Mouse (Mus musculus) testis, adult 2 months (tissue): Measurements from ENCODE around the gene Cltb. TPM values are rescaled to one million over a fixed set of nuclear protein-coding genes. Genes with fewer than 3 reads are reported as not detected.

ENCODE experiments used
- H3K27ac ChIP-seq: fragments of 200-500 bp; 2 replicates; pipeline ENCODE4 v1.5.1; 2012; ENCODE audit warnings: low read depth, low read length; ENCODE audit not compliant: control insufficient read depth, insufficient read depth
- H3K27me3 ChIP-seq: fragments of 200-500 bp; 2 replicates; pipeline ENCODE4 v1.6.1; 2012; ENCODE audit warnings: mild to moderate bottlenecking, low read length, moderate library complexity; ENCODE audit not compliant: control insufficient read depth, insufficient read depth
- H3K36me3 ChIP-seq: fragments of 200-500 bp; 2 replicates; pipeline ENCODE4 v1.6.1; 2012; ENCODE audit warnings: mild to moderate bottlenecking, low read length; ENCODE audit not compliant: control insufficient read depth, insufficient read depth
- H3K4me1 ChIP-seq: fragments of 200-500 bp; 2 replicates; pipeline ENCODE4 v1.6.1; 2012; ENCODE audit warnings: low read length; ENCODE audit not compliant: control insufficient read depth, insufficient read depth
- H3K4me3 ChIP-seq: fragments of 200-500 bp; 2 replicates; pipeline ENCODE4 v1.5.1; 2012; ENCODE audit warnings: low read depth, mild to moderate bottlenecking, low read length, moderate library complexity, mixed read lengths; ENCODE audit not compliant: control insufficient read depth
- CTCF ChIP-seq: fragments of 200-500 bp; IDR thresholded peaks from 2 replicates; pipeline ENCODE4 v1.5.1; 2012; ENCODE audit warnings: low read depth, mild to moderate bottlenecking, inconsistent platforms, low read length, moderate library complexity; ENCODE audit not compliant: control insufficient read depth, insufficient read depth, insufficient replicate concordance
- POLR2A ChIP-seq: fragments of 200-500 bp; IDR thresholded peaks from 2 replicates; pipeline ENCODE4 v1.6.1; 2012; ENCODE audit warnings: low read depth, mild to moderate bottlenecking, inconsistent platforms, low read length, moderate library complexity; ENCODE audit not compliant: control insufficient read depth
- polyA plus RNA-seq: library from polyadenylated mRNA; depleted of rRNA; stranded (reverse); fragments of >200 nt; gene quantifications from 2 replicates; pipeline ENCODE4 v1.2.3, GENCODE M21; 2012

Gene Cltb
- polyA plus RNA-seq, 1 experiment = 12.7 TPM

- TF ChIP-seq CTCF (no peak), POLR2A (no peak)
- no peaks in the 10 kb centered on the region for H3K27me3 ChIP-seq
- H3K27ac ChIP-seq = no peak overlapping the region
- no peak overlapping the region for H3K4me3 ChIP-seq
- peaks cover 13% of the 10 kb centered on the region for H3K4me1 ChIP-seq
- H3K36me3 ChIP-seq = no peaks in the 10 kb centered on the region
These were observed 3.9 kb downstream of the Cltb start for GRCm38 (mm10) chr13:54607204-54607603.

GRCm38 (mm10) chr13:54605426-54605825 lies 5.7 kb downstream of the Cltb start:
- no peak overlapping the region for H3K4me3 ChIP-seq
- H3K27ac ChIP-seq = no peak overlapping the region
- no peak for TF ChIP-seq CTCF
- no peaks in the 10 kb centered on the region for H3K27me3 ChIP-seq
- peaks cover 6% of the 10 kb centered on the region for H3K4me1 ChIP-seq
- no peaks in the 10 kb centered on the region for H3K36me3 ChIP-seq

GRCm38 (mm10) chr13:54604221-54604620 lies 6.9 kb downstream of the Cltb start:
- Histone ChIP-seq H3K4me1 (peaks cover 6% of the 10 kb centered on the region), H3K4me3 (no peak overlapping the region), H3K27ac (no peak overlapping the region), H3K27me3 (no peaks in the 10 kb centered on the region), H3K36me3 (no peaks in the 10 kb centered on the region)
- TF ChIP-seq CTCF (no peak), POLR2A (no peak)

GRCm38 (mm10) chr13:54603501-54603900 lies 7.6 kb downstream of the Cltb start:
- H3K4me3 ChIP-seq = no peak overlapping the region
- no peak overlapping the region for H3K27ac ChIP-seq
- TF ChIP-seq CTCF (no peak), POLR2A (no peak)
- H3K36me3 ChIP-seq = no peaks in the 10 kb centered on the region
- no peaks in the 10 kb centered on the region for H3K4me1 ChIP-seq
- H3K27me3 ChIP-seq = no peaks in the 10 kb centered on the region

- Histone ChIP-seq H3K27ac (no peak overlapping the region), H3K36me3 (no peaks in the 10 kb centered on the region), H3K4me1 (no peaks in the 10 kb centered on the region), H3K27me3 (no peaks in the 10 kb centered on the region), H3K4me3 (no peak overlapping the region)
- TF ChIP-seq POLR2A (no peak), CTCF (no peak)
These were observed 8.5 kb downstream of the Cltb start for GRCm38 (mm10) chr13:54602639-54603111.

GRCm38 (mm10) chr13:54598622-54599143 lies 12.5 kb downstream of the Cltb start:
- no peak overlapping the region for H3K27ac ChIP-seq
- H3K27me3 ChIP-seq = no peaks in the 10 kb centered on the region
- TF ChIP-seq CTCF (no peak), POLR2A (no peak)
- no peaks in the 10 kb centered on the region for H3K36me3 ChIP-seq
- no peaks in the 10 kb centered on the region; the same call in 1 of the 2 replicates for H3K4me1 ChIP-seq
- no peak overlapping the region for H3K4me3 ChIP-seq

- TF ChIP-seq POLR2A = no peak
- no peak for TF ChIP-seq CTCF
- H3K4me1 ChIP-seq = no peaks in the 10 kb centered on the region; the same call in 1 of the 2 replicates
These were observed 14.3 kb downstream of the Cltb start for GRCm38 (mm10) chr13:54596870-54597269.

More at GRCm38 (mm10) chr13:54596870-54597269, 14.3 kb downstream of the Cltb start:
- no peak overlapping the region for H3K27ac ChIP-seq
- H3K4me3 ChIP-seq = no peak overlapping the region
- no peaks in the 10 kb centered on the region for H3K36me3 ChIP-seq
- H3K27me3 ChIP-seq = no peaks in the 10 kb centered on the region
